Mouse (Mus musculus) kidney, adult 2 months (tissue): ENCODE measurements at regions not wholly inside any gene's neighbourhood (a gene's known extent, or its start where the extent isn't known, plus 50 kb on each side); places are given as distances from the start of the nearest gene placed in this dataset.

Experiments
- DNase-seq: peaks from one replicate; pipeline ENCODE4 v3.0.0; 2021
- H3K27ac ChIP-seq: fragments of 200-500 bp; 2 replicates; pipeline ENCODE4 v1.5.1; 2012; ENCODE audit warnings: low read depth, low read length, control low read depth, inconsistent platforms; ENCODE audit not compliant: insufficient read depth
- H3K27me3 ChIP-seq: fragments of 200-500 bp; replicated peaks from 2 replicates; pipeline ENCODE4 v1.6.1; 2012; ENCODE audit warnings: mild to moderate bottlenecking, moderate library complexity, low read length, inconsistent platforms; ENCODE audit not compliant: control insufficient read depth, insufficient read depth
- H3K36me3 ChIP-seq: fragments of 200-500 bp; 2 replicates; pipeline ENCODE4 v1.6.1; 2012; ENCODE audit warnings: mild to moderate bottlenecking, moderate library complexity, low read length, inconsistent platforms; ENCODE audit not compliant: control insufficient read depth, insufficient read depth
- H3K4me1 ChIP-seq: fragments of 200-500 bp; 2 replicates; pipeline ENCODE4 v1.6.1; 2011; ENCODE audit warnings: low read length; ENCODE audit not compliant: control insufficient read depth, insufficient read depth
- H3K4me3 ChIP-seq: fragments of 200-500 bp; 2 replicates; pipeline ENCODE4 v1.5.1; 2011; ENCODE audit warnings: mild to moderate bottlenecking, low read depth, low read length, control low read depth; ENCODE audit not compliant: insufficient read depth
- CTCF ChIP-seq: fragments of 200-500 bp; conservative IDR thresholded peaks from 2 replicates; pipeline ENCODE4 v1.5.1; 2011; ENCODE audit warnings: low read depth, mild to moderate bottlenecking, control low read depth, low read length, moderate library complexity, mixed read lengths; ENCODE audit not compliant: insufficient read depth, insufficient read length
- POLR2A ChIP-seq: fragments of 200-500 bp; IDR thresholded peaks from one replicate; pipeline ENCODE4 v1.6.1; 2011; ENCODE audit warnings: low read depth, low read length, control low read depth
- WGBS: fragments of 180-500 bp; shearing (Covaris S2); methylation state at CpG from one replicate; pipeline ENCODE4 v1.1.7; 2018; 5-methylcytosine and 5-hydroxymethylcytosine counted together

- DNase-seq: no peak
- WGBS: 64% methylated on average over 2 of the region's 2 CpGs
- no peak for TF ChIP-seq CTCF
- TF ChIP-seq POLR2A: no peak
- no peaks in the 10 kb centered on the region for H3K27me3 ChIP-seq
- H3K4me1 ChIP-seq: no peaks in the 10 kb centered on the region
- no peaks in the 10 kb centered on the region for H3K36me3 ChIP-seq
- H3K27ac ChIP-seq: no peak overlapping the region
- H3K4me3 ChIP-seq: no peak overlapping the region
Measured at GRCm38 (mm10) chr3:42915146-42915545, 1172.7 kb downstream of the D3Ertd751e start.

- TF ChIP-seq POLR2A (no peak), CTCF (no peak)
- no peak overlapping the region for H3K27ac ChIP-seq
- H3K27me3 ChIP-seq: no peaks in the 10 kb centered on the region
- no peaks in the 10 kb centered on the region for H3K36me3 ChIP-seq
- H3K4me3 ChIP-seq: no peak overlapping the region
- WGBS: 72% methylated on average over 1 of the region's 1 CpGs
- no peaks in the 10 kb centered on the region for H3K4me1 ChIP-seq
- DNase-seq: no peak
Measured at GRCm38 (mm10) chr3:42935418-42935817, 1193.0 kb downstream of the D3Ertd751e start.

- H3K36me3 ChIP-seq: no peaks in the 10 kb centered on the region
- H3K4me3 ChIP-seq: no peak overlapping the region
- no peaks in the 10 kb centered on the region for H3K4me1 ChIP-seq
- TF ChIP-seq POLR2A: no peak
- 81% methylated on average over 2 of the region's 2 CpGs for WGBS
- no peak overlapping the region for H3K27ac ChIP-seq
- no peak for DNase-seq
- H3K27me3 ChIP-seq: no peaks in the 10 kb centered on the region
Measured at GRCm38 (mm10) chr3:42977066-42977465, 1234.7 kb downstream of the D3Ertd751e start.
